Mouse (Mus musculus) B cell, adult 62 days (primary cell): ENCODE measurements around the gene Figla. TPM values are rescaled to one million over a fixed set of nuclear protein-coding genes. Genes with fewer than 3 reads are reported as not detected.

Experiments used
- total RNA-seq: library from RNA; stranded (reverse); gene quantifications from 4 replicates; pipeline ENCODE4 v1.2.4, GENCODE M21; 2023

Gene Figla
- total RNA-seq: not detected in 4 replicates

GRCm38 (mm10) chr6:86015871-86016270 is at the start of gene Figla:
Figla (plus strand) TSS chr6:86016171.

GRCm38 (mm10) chr6:86028601-86029322 is 12.8 kb downstream of the Figla start, which contains the start of gene Add2:
Add2 (plus strand) TSS chr6:86028681.

Other genes with a start within 250 kb of the Figla start
- not detected in 4 replicates for gene Nat8f6, start 195.2 kb upstream of the Figla start, total RNA-seq
- gene Nat8f5, start 195.2 kb upstream of the Figla start, total RNA-seq: not detected in 4 replicates
- not detected in 4 replicates for gene Nat8, start 184.1 kb upstream of the Figla start, total RNA-seq
- 0.24 to 0.34 TPM (median 0.30 TPM) in 3 of 4 replicates, not detected in the other for gene Nat8f2, start 147.0 kb upstream of the Figla start, total RNA-seq
- 2.0 to 2.8 TPM (median 2.2 TPM) in 4 replicates for gene Nat8f4, start 111.3 kb upstream of the Figla start, total RNA-seq
- 13.9 to 18.7 TPM (median 16.2 TPM) in 4 replicates for gene Tprkb, start 104.3 kb upstream of the Figla start, total RNA-seq
- gene Nat8f1, start 100.5 kb upstream of the Figla start, total RNA-seq: 1.9 to 8.2 TPM (median 3.6 TPM) in 4 replicates
- 202 to 230 TPM (median 213 TPM) in 4 replicates for gene Dusp11, start 54.5 kb upstream of the Figla start, total RNA-seq
- gene Add2, start 12.5 kb downstream of the Figla start, total RNA-seq: not detected in 4 replicates
- gene Tgfa, start 179.1 kb downstream of the Figla start, total RNA-seq: 1.4 to 2.6 TPM (median 2.3 TPM) in 4 replicates